Mouse (Mus musculus): ENCODE results near the gene Ropn1l. TPM values are rescaled to one million over a fixed set of nuclear protein-coding genes. Genes with fewer than 3 reads are reported as not detected.

Ropn1l gene
- polyA plus RNA-seq, 1 experiment from 2014 or later, result 1.9 TPM

DNA sequence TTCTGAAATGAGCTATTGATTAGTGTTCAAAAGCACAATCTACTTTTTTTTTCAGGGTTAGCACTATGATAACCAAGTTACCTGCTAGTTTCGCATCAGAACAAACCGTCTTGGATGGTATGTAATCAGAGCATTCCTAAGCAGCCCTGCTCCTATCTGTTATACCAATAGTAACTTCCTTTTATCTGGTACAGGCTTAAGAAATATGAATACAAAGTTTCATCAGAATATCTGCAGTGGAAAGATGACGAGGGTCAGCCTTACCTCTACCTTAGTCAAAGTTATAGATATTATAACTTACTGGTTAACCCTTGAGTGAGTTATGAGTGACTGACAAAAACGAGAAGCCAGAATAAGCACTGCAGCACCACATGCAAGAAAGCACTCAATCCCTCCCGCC, 12.8 kb upstream of the Ropn1l start:
- Histone ChIP-seq H3K4me1 (no peaks in the 10 kb centered on the region), H3K4me2 (no peak overlapping the region), H3K9ac (no peak overlapping the region), H3K9me3 (no peaks in the 10 kb centered on the region), H3K4me3 (no peak overlapping the region), H3K36me3 (replicated peaks) (peaks cover 45% of the 10 kb centered on the region), H3K27me3 (replicated peaks) (no peaks in the 10 kb centered on the region), H3K27ac (no peak overlapping the region)
- no peak for ATAC-seq (replicated peaks)
- 87% methylated on average over 5 of the region's 5 CpGs for WGBS

DNA sequence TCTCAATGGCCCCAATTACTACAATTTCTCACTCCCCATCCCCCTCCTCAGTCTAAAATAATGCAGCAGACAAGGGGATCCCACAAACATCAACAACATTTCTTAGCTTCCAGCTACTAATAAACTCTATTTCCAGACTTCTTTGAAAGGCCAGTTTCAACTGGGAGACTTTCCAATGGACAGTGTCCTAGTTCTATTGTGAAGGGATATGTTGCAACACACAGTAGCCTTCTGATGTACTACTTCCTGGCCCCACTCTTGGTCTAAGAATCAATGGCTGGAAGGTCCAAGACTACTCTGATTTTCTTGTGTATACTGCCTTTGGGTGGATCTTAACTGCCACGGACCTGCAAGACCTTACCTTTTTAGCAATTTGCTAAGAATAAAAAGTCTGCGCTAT, 12.3 kb upstream of the Ropn1l start:
- no peak for ATAC-seq (replicated peaks)
- WGBS, result 95% methylated on average over 2 of the region's 2 CpGs

DNA sequence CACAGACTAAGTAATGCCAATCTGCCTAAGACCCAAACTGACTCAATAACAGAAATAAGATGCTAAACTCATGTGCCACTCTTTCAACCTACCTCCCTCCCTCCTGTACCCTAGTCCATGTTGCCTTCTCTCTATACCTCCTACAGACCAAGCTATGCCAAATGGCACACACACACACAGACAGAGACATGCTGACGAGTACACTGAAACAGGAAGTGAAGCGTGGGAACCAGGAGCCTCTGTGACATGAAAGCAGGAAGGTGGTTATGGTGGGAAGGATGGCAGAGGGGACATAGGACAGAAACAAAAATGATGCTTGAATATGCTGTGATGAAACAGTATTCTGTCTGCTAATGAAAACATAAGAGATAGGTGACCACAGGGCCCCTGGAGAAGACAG, 7.0 kb upstream of the Ropn1l start:
- no peak overlapping the region for H3K9ac ChIP-seq
- H3K4me3 ChIP-seq, result no peak overlapping the region
- H3K4me1 ChIP-seq, result no peaks in the 10 kb centered on the region
- H3K4me2 ChIP-seq, result no peak overlapping the region
- no peaks in the 10 kb centered on the region for H3K9me3 ChIP-seq
- no peak overlapping the region for H3K27ac ChIP-seq
- H3K27me3 ChIP-seq (replicated peaks), result no peaks in the 10 kb centered on the region
- no peak for ATAC-seq (replicated peaks)
- 90% methylated on average over 2 of the region's 2 CpGs for WGBS
- H3K36me3 ChIP-seq (replicated peaks), result peaks cover 58% of the 10 kb centered on the region

More for the DNA sequence above, 12.3 kb upstream of the Ropn1l start:
- H3K9ac ChIP-seq, result no peak overlapping the region
- H3K4me3 ChIP-seq, result no peak overlapping the region
- no peaks in the 10 kb centered on the region for H3K9me3 ChIP-seq
- peaks cover 50% of the 10 kb centered on the region for H3K36me3 ChIP-seq (replicated peaks)
- H3K27ac ChIP-seq, result no peak overlapping the region
- H3K27me3 ChIP-seq (replicated peaks), result no peaks in the 10 kb centered on the region
- H3K4me2 ChIP-seq, result no peak overlapping the region
- no peaks in the 10 kb centered on the region for H3K4me1 ChIP-seq

DNA sequence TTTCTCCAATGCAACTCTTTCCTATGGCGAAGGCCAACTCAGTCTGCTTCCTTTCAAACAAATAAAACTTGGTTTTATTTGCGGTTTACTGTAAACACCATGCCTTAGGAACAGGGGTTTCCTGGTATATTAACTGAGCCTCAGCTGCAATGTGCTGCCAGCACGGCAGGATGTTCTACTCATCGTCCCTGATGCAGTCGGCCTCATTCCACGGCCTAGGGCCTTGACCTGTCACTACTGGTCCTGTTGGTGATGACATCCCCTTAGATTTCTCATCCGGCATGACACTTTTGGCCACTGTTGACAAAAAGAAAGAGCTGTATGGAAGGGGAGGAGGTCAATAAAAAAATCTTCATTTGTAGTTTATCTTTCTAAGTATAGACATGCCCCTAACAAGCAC, 4.5 kb upstream of the Ropn1l start:
- WGBS, result 88% methylated on average over 7 of the region's 7 CpGs
- no peaks in the 10 kb centered on the region for H3K9me3 ChIP-seq
- no peak for ATAC-seq (replicated peaks)
- peaks cover 40% of the 10 kb centered on the region for H3K36me3 ChIP-seq (replicated peaks)
- no peak overlapping the region for H3K4me3 ChIP-seq
- no peaks in the 10 kb centered on the region for H3K27me3 ChIP-seq (replicated peaks)
- no peak overlapping the region for H3K4me2 ChIP-seq
- H3K27ac ChIP-seq, result no peak overlapping the region
- peaks cover 1% of the 10 kb centered on the region; the same call in 1 of the 2 replicates for H3K4me1 ChIP-seq
- no peak overlapping the region for H3K9ac ChIP-seq

DNA sequence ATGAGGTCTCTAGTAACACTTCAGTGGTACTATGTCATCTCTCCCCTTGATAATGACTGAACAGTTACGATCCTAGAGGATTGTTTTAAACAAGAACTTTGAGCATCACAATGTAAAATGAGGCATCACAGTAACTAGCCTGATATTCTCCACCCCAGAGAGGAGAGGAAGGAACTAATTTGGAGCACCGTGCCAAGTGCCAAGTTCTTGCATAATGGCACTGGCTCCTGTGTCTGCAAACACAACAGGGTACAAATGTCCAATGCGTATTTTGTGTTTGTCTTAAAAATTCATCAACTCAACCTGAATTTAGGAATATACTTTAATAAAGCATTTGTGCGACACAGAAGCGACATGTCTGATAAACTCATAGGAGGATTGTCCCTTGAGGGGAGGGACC, 2.8 kb upstream of the Ropn1l start:
- H3K4me1 ChIP-seq, result peaks cover 6% of the 10 kb centered on the region
- H3K36me3 ChIP-seq (replicated peaks), result peaks cover 27% of the 10 kb centered on the region; the same call in 1 of the 2 replicates
- no peak overlapping the region for H3K27ac ChIP-seq
- no peak overlapping the region for H3K9ac ChIP-seq
- no peaks in the 10 kb centered on the region for H3K9me3 ChIP-seq
- H3K4me3 ChIP-seq, result no peak overlapping the region
- whole genome bisulfite sequencing, result 91% methylated on average over 5 of the region's 5 CpGs
- H3K27me3 ChIP-seq (replicated peaks), result no peaks in the 10 kb centered on the region
- ATAC-seq (replicated peaks), result no peak
- H3K4me2 ChIP-seq, result no peak overlapping the region

DNA sequence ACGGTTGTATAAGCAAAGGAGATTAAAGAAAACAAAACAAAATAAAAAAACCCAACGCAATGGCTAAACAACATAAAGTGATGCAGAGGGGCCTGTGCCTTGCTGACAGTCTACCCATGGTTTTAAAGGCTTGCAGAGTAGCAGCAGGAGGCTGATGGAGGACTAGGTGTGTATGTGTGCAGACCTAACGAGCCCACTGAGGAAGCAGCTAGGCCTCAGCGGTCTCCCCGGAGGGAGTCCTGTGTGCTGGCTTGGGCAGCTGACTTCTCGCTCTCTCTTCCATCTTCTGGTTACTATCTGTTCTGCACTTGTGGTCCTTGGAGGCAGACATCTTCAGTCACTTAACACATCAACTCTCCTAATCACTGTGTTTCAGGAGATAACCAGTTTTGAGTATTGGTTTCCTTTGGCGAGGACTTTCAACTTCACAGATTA, 1.3 kb upstream of the Ropn1l start:
- ATAC-seq (replicated peaks), result no peak
- no peak overlapping the region for H3K4me2 ChIP-seq
- no peak overlapping the region for H3K27ac ChIP-seq
- no peaks in the 10 kb centered on the region for H3K9me3 ChIP-seq
- H3K4me3 ChIP-seq, result no peak overlapping the region
- 75% methylated on average over 7 of the region's 7 CpGs for WGBS
- H3K36me3 ChIP-seq (replicated peaks), result peaks cover 13% of the 10 kb centered on the region; the same call in 1 of the 2 replicates
- no peak overlapping the region for H3K9ac ChIP-seq
- H3K4me1 ChIP-seq, result peaks cover 6% of the 10 kb centered on the region
- no peaks in the 10 kb centered on the region for H3K27me3 ChIP-seq (replicated peaks)

DNA sequence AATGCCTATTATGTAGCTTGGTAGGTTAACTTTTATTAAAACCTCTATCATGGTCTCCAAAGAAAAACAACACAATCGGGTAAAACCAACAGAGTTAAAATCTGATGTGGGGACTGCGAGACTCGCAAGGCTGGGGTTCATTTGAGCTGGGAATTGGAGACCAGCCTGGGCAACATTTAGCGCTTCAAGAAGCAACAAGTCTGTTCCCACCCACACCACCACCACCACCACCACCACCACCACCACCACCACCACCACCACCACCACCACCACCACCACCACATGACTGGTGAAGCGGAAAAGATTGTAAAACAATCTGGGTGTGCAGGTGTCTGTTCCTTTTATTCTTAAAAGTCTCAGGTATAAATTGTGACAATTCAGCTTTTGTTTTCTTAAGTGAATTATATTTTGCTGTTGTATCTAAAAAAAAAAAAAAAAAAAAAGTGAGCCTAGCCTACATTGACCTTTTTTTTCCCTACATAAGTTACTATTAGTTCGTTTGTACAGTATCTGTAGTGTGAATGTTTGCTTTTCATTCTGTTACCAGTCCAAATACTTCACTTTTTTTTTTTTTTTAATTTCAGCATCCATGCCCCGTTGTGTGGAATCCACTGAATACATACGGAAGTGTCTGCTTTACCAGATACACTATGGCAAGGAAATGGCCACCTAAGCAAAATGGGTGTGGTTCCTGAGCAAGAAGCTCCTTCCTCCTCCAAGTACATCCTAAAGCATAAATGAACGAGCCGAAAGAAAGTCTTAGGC, 741 bp upstream of the Ropn1l start:
- no peak; the same call in 1 of the 2 replicates for ATAC-seq (replicated peaks)
- Histone ChIP-seq H3K27ac (peak overlapping the region; percentile 86), H3K4me2 (peak overlapping the region; percentile 72), H3K4me1 (peaks cover 6% of the 10 kb centered on the region), H3K9me3 (no peaks in the 10 kb centered on the region), H3K4me3 (peak overlapping the region; percentile 70), H3K9ac (0 out of 2 replicates have a peak overlapping the region, but pooled peaks have one; percentile 70), H3K36me3 (replicated peaks) (peaks cover 7% of the 10 kb centered on the region; the same call in 1 of the 2 replicates), H3K27me3 (replicated peaks) (no peaks in the 10 kb centered on the region)
- 53% methylated on average over 10 of the region's 10 CpGs for WGBS

DNA sequence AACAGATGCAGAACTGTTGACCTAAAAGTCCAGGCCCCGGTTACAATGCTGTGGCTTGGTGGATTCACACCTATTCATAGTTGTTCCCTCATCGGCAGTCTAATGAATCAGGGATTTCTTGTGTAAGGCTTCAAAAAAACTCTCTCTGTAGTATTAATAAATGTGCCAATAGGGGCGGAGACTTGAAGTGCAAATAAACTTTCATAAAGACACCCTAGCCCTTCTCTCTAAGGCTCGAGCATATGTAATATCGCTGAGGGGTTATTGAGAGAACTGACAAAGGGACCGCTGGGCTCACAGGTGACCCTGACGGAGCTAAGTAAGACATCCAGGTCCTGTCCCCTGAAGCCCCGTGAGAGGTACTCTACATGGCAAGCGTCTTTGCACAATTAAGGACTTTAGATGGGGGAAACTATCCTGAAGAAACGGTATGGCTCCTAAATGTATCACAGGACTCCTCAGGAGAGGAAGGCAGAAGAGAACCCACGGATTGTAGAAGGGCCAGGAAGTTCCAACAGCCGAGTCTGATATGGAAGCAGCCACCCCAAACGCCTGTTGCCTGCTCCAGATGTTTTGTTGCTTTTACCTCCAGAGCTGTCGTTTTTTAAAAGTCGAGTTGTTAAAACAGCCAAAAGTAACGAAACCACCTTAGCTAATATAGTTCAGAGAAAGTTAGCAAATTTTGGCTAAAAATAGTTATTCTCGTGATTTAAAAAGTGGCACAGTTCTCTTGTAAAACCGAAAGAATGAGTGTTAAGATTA, 1.0 kb downstream of the Ropn1l start:
- no peak overlapping the region for H3K27ac ChIP-seq
- peak overlapping the region; percentile 70; the same call in 1 of the 2 replicates for H3K9ac ChIP-seq

DNA sequence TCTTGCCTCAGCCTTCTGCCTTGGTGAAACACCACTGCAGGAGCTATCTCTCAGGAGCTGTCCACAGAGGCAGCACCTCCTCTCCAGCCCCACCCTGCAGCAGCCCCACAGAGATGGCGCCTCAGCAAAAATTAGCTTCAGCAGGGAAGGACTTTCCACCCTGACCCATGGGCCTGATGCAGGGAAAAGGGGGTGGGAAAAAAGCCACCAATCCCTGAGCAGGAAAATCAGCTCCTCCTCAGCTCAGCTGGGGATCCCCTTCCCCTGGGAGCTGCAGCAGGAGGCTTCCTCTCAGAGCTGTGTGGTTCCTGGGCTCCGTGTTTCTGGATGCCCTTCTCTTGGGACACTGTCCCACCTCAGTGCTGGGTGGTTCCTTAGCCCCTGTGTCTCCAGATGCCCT, 3.8 kb downstream of the Ropn1l start:
- WGBS, result 14% methylated on average over 2 of the region's 2 CpGs

More for the DNA sequence above, 1.0 kb downstream of the Ropn1l start:
- 53% methylated on average over 18 of the region's 18 CpGs for WGBS
- ATAC-seq (replicated peaks), result no peak
- peak overlapping the region; percentile 72 for H3K4me2 ChIP-seq
- H3K36me3 ChIP-seq (replicated peaks), result no peaks in the 10 kb centered on the region
- no peaks in the 10 kb centered on the region for H3K9me3 ChIP-seq
- peak overlapping the region; percentile 70 for H3K4me3 ChIP-seq
- peaks cover 6% of the 10 kb centered on the region for H3K4me1 ChIP-seq
- no peaks in the 10 kb centered on the region for H3K27me3 ChIP-seq (replicated peaks)

DNA sequence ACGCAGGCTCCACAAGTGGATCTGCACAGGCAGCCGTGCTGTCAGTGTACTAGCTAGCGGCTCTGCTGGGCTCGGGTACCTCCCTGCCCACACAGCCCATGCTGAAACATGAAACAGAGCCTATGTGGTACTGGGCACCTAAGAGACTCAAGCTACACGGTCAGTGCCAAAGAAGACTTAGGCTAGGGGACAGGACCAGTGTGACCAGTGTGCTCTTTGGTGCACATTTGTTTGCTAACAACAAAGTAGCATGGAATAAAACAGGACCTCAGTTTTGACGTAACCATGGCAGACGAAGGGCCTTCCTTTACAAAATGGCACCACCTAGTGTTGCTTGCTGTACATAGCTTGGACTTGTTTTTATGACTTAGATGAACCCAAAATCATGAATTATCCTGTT, 6.4 kb downstream of the Ropn1l start:
- Histone ChIP-seq H3K36me3 (replicated peaks) (no peaks in the 10 kb centered on the region), H3K4me2 (peak overlapping the region; percentile 17; the same call in 1 of the 2 replicates), H3K4me1 (0 out of 2 replicates have a peak, but pooled peaks cover 4% of the 10 kb centered on the region), H3K4me3 (no peak overlapping the region), H3K27me3 (replicated peaks) (no peaks in the 10 kb centered on the region), H3K27ac (no peak overlapping the region), H3K9me3 (no peaks in the 10 kb centered on the region), H3K9ac (no peak overlapping the region)
- ATAC-seq (replicated peaks), result peak; percentile 77
- WGBS, result 41% methylated on average over 7 of the region's 7 CpGs

More for the DNA sequence above, 3.8 kb downstream of the Ropn1l start:
- no peak for ATAC-seq (replicated peaks)
- no peaks in the 10 kb centered on the region for H3K27me3 ChIP-seq (replicated peaks)
- H3K4me2 ChIP-seq, result no peak overlapping the region
- H3K9ac ChIP-seq, result no peak overlapping the region
- no peak overlapping the region for H3K4me3 ChIP-seq
- no peaks in the 10 kb centered on the region for H3K36me3 ChIP-seq (replicated peaks)
- H3K27ac ChIP-seq, result no peak overlapping the region
- H3K9me3 ChIP-seq, result no peaks in the 10 kb centered on the region
- peaks cover 10% of the 10 kb centered on the region for H3K4me1 ChIP-seq

DNA sequence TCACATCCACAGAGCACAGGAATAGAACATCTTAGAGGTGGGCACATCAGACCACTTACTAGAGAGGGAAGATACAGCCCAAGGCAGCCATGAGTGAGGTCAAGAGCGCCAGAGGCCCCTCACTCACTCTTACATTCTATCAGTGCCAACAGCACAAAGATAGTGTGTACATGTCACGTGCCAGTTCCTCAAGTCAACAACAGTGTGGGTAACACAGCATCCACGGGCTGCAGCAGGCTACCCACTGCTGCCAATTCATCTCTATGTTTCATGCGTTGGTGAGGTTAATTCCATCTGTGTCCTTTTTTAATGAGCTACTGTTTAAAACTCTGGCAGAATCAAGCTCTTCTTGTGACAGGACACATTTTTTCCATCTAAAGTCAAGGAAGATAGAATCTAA, 10.8 kb downstream of the Ropn1l start:
- WGBS, result 90% methylated on average over 4 of the region's 4 CpGs
- no peak overlapping the region for H3K4me3 ChIP-seq
- H3K27ac ChIP-seq, result no peak overlapping the region
- ATAC-seq (replicated peaks), result no peak
- no peaks in the 10 kb centered on the region for H3K36me3 ChIP-seq (replicated peaks)
- no peaks in the 10 kb centered on the region for H3K27me3 ChIP-seq (replicated peaks)
- H3K4me1 ChIP-seq, result 0 out of 2 replicates have a peak, but pooled peaks cover 4% of the 10 kb centered on the region
- H3K9me3 ChIP-seq, result no peaks in the 10 kb centered on the region
- H3K4me2 ChIP-seq, result no peak overlapping the region
- H3K9ac ChIP-seq, result no peak overlapping the region

DNA sequence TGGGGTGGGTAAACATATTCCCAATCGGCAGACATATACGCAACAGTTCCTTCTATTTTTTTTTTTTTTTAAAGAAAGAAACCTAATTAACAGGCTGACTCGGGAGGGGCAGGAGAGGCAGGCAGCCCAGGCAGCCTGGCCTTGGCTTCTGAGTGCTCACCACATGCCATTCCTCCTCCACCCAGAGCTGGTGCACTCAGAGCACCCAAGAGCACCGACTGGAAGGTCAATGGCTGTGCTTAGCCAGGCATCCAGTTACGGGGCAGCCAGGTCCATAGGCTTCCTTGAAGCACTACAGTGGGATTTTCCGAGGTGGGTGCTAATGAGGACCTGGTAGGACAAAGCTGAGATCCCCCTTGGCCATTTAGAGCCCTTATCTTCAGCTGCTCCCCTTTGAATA, 11.5 kb downstream of the Ropn1l start:
- 76% methylated on average over 6 of the region's 6 CpGs for WGBS
- no peaks in the 10 kb centered on the region for H3K9me3 ChIP-seq
- H3K9ac ChIP-seq, result no peak overlapping the region
- no peaks in the 10 kb centered on the region for H3K27me3 ChIP-seq (replicated peaks)
- ATAC-seq (replicated peaks), result no peak
- 0 out of 2 replicates have a peak, but pooled peaks cover 2% of the 10 kb centered on the region for H3K4me1 ChIP-seq
- no peaks in the 10 kb centered on the region for H3K36me3 ChIP-seq (replicated peaks)
- H3K27ac ChIP-seq, result no peak overlapping the region
- H3K4me3 ChIP-seq, result no peak overlapping the region
- H3K4me2 ChIP-seq, result no peak overlapping the region
